In the genomic region with DNA sequence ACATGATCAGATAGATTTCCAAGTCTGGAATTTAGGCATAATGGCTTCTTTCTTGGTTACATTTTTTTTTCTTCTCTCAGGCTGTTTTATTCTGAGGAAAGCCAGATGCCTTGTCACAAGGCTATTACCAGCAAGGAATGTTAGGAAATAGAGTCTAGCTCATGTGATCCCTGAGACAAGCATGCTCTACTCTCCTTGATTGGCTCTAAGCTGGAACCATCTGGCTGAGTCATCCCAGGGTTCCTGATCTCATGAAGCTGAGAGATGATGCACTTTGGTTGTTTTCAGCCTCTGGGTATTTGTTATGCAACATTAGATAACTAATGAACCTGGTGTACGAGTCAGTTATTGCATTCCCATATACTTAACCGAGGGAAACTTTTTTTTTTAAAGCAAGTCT, we compare ENCODE assay signal across 20 mouse cellular contexts. TPM values are rescaled to one million over a fixed set of nuclear protein-coding genes. Genes with fewer than 3 reads are reported as not detected.
DNase-seq lines count a peak whose midpoint lies in the region; ATAC-seq lines count a peak whose summit lies in the region.
"Had no signal": no experiment of that assay in that cellular context is flagged by ENCODE, and none has a peak within 500 bp of the region (broad histone marks: within the 10 kb centered on the region; RNA-seq: fewer than 3 reads in every experiment).

No protein-coding gene starts in this region.

- ATAC-seq in intestine, embryonic 14.5 days (replicated peaks; ENCODE audit: low FRiP score, low TSS enrichment, low read depth), result peak; percentile 71; the same call in 1 of the 2 replicates
- no peak for ATAC-seq in intestine, embryonic 16.5 days
- ATAC-seq in forebrain, embryonic 16.5 days, result no peak
- ATAC-seq: activated CD4-positive, CD25-positive, alpha-beta regulatory T cell, adult 4 months; CD4-positive, CD25-positive, alpha-beta regulatory T cell, adult 4 months; liver, embryonic 12.5 days had no signal

- no peak overlapping the region for H3K9ac ChIP-seq in intestine, embryonic 14.5 days (ENCODE audit: low read length)
- no peak overlapping the region for H3K9ac ChIP-seq in intestine, embryonic 16.5 days (ENCODE audit: low read depth, low read length)
- no peak overlapping the region for H3K9ac ChIP-seq in forebrain, embryonic 16.5 days (replicated peaks; ENCODE audit: low read depth, low read length)
- H3K9ac ChIP-seq: liver, embryonic 12.5 days had no signal

- no peaks in the 10 kb centered on the region for H3K27me3 ChIP-seq in intestine, embryonic 14.5 days (replicated peaks; ENCODE audit: control insufficient read depth, insufficient read depth, low read length)
- H3K27me3 ChIP-seq in intestine, embryonic 16.5 days (replicated peaks; ENCODE audit: control insufficient read depth, insufficient read depth, low read length), result no peaks in the 10 kb centered on the region
- no peaks in the 10 kb centered on the region for H3K27me3 ChIP-seq in forebrain, embryonic 16.5 days (replicated peaks; ENCODE audit: control insufficient read depth, insufficient read depth, low read length)

- 51% methylated on average over 2 of the region's 2 CpGs for WGBS in intestine, embryonic 14.5 days
- WGBS in intestine, embryonic 16.5 days, result 61% methylated on average over 2 of the region's 2 CpGs
- WGBS in forebrain, embryonic 16.5 days, result 19% methylated on average over 2 of the region's 2 CpGs

- no peak overlapping the region for H3K4me3 ChIP-seq in intestine, embryonic 14.5 days (ENCODE audit: low read depth, low read length)
- H3K4me3 ChIP-seq in intestine, embryonic 16.5 days (ENCODE audit: low read length), result no peak overlapping the region
- no peak overlapping the region for H3K4me3 ChIP-seq in forebrain, embryonic 16.5 days (replicated peaks; ENCODE audit: low read length)
- H3K4me3 ChIP-seq: erythroblast, embryonic 14.5 days; liver, embryonic 12.5 days had no signal

- no peak overlapping the region for H3K4me2 ChIP-seq in intestine, embryonic 14.5 days (ENCODE audit: low read length)
- H3K4me2 ChIP-seq in intestine, embryonic 16.5 days (ENCODE audit: low read depth, low read length), result no peak overlapping the region
- no peak overlapping the region for H3K4me2 ChIP-seq in forebrain, embryonic 16.5 days (ENCODE audit: low read length)
- H3K4me2 ChIP-seq: liver, embryonic 12.5 days had no signal

- H3K9me3 ChIP-seq in intestine, embryonic 14.5 days (ENCODE audit: control insufficient read depth, low read length), result no peaks in the 10 kb centered on the region
- H3K9me3 ChIP-seq in intestine, embryonic 16.5 days (ENCODE audit: control insufficient read depth, low read length), result no peaks in the 10 kb centered on the region
- H3K9me3 ChIP-seq in forebrain, embryonic 16.5 days (ENCODE audit: control insufficient read depth, low read length), result no peaks in the 10 kb centered on the region
- H3K9me3 ChIP-seq: liver, embryonic 12.5 days had no signal

- no peaks in the 10 kb centered on the region for H3K36me3 ChIP-seq in intestine, embryonic 14.5 days (ENCODE audit: control insufficient read depth, insufficient read depth, low read length)
- H3K36me3 ChIP-seq in intestine, embryonic 16.5 days (ENCODE audit: control insufficient read depth, insufficient read depth, low read length), result no peaks in the 10 kb centered on the region
- no peaks in the 10 kb centered on the region for H3K36me3 ChIP-seq in forebrain, embryonic 16.5 days (ENCODE audit: control insufficient read depth, insufficient read depth)
- H3K36me3 ChIP-seq: liver, embryonic 12.5 days had no signal

- DNase-seq in intestine, embryonic 14.5 days (ENCODE audit: low spot score), result no peak
- DNase-seq in lung, postnatal 36 days, result peak; percentile 49
- no peak for DNase-seq in lung, postnatal 10 days
- peak; percentile 72 for DNase-seq in fibroblast of lung, adult 2 months (ENCODE audit: low read depth)
- no peak for DNase-seq in yolk sac, embryonic 10.5 days (ENCODE audit: low spot score)
- DNase-seq in layer of hippocampus, postnatal 14 days (ENCODE audit: low spot score in 2 of 2), result no peak
- DNase-seq: cerebellum, adult 8-10 months; embryo, embryonic 11 days; kidney, postnatal 25 days; midbrain, embryonic 14.5 days; thymus, adult 18-20 months had no signal

- H3K27ac ChIP-seq in intestine, embryonic 14.5 days (ENCODE audit: low read depth), result no peak overlapping the region
- H3K27ac ChIP-seq in intestine, embryonic 16.5 days (ENCODE audit: low read length), result no peak overlapping the region
- H3K27ac ChIP-seq in forebrain, embryonic 16.5 days (ENCODE audit: low read length), result no peak overlapping the region
- H3K27ac ChIP-seq: liver, embryonic 12.5 days had no signal

- H3K4me1 ChIP-seq in intestine, embryonic 14.5 days (replicated peaks; ENCODE audit: control insufficient read depth, insufficient read depth, low read length), result no peaks in the 10 kb centered on the region
- no peaks in the 10 kb centered on the region for H3K4me1 ChIP-seq in intestine, embryonic 16.5 days (ENCODE audit: control insufficient read depth, insufficient read depth, low read length)
- H3K4me1 ChIP-seq in forebrain, embryonic 16.5 days (replicated peaks; ENCODE audit: control insufficient read depth, insufficient read depth, low read length), result no peaks in the 10 kb centered on the region
- H3K4me1 ChIP-seq: liver, embryonic 12.5 days had no signal

RNA-seq across cellular contexts. Expression of gene Nrg4, which starts 30.4 kb away (rescaled TPM):
- 1.3 and 1.5 TPM in 2 replicates for polyA plus RNA-seq in intestine, embryonic 14.5 days (2014; fragmentation: Nextera tagmentation; extraction: Ambion mirVana)
- polyA plus RNA-seq in intestine, embryonic 16.5 days (2015; fragmentation: Nextera tagmentation; extraction: Ambion mirVana), result 0.88 and 1.2 TPM in 2 replicates
- 0.98 and 1.6 TPM in 2 replicates for polyA plus RNA-seq in forebrain, embryonic 16.5 days (2015; fragmentation: Nextera tagmentation; extraction: Ambion mirVana)
- total RNA-seq in layer of hippocampus, postnatal 14 days (2021), result under 1 TPM; 0.39 to 0.76 TPM

RNA-seq across cellular contexts. Expression of gene Tmem266, which starts 30.5 kb away (rescaled TPM):
- 0.54 and 0.77 TPM in 2 replicates for polyA plus RNA-seq in intestine, embryonic 14.5 days (2014; fragmentation: Nextera tagmentation; extraction: Ambion mirVana)
- 0.71 and 0.93 TPM in 2 replicates for polyA plus RNA-seq in intestine, embryonic 16.5 days (2015; fragmentation: Nextera tagmentation; extraction: Ambion mirVana)
- 2.1 and 3.0 TPM in 2 replicates for polyA plus RNA-seq in forebrain, embryonic 16.5 days (2015; fragmentation: Nextera tagmentation; extraction: Ambion mirVana)
- 1 to 10 TPM; 5.7 to 7.5 TPM for total RNA-seq in layer of hippocampus, postnatal 14 days (2021)
- total RNA-seq: hematopoietic stem cell, adult 5-6 weeks; MEL had no signal
- polyA plus RNA-seq: activated CD4-positive, CD25-positive, alpha-beta regulatory T cell, adult 4 months; CD4-positive, CD25-positive, alpha-beta regulatory T cell, adult 4 months; erythroblast, embryonic 14.5 days; heart, embryonic 14.5 days; liver, embryonic 12.5 days had no signal

Comparison
In these comparisons a context has a peak if more than half of its experiments do, and no peak if none do; other contexts are left out.
1. DNase-seq: peak in lung, postnatal 36 days (single experiment) and fibroblast of lung, adult 2 months (single experiment); none in intestine, embryonic 14.5 days (single experiment), lung, postnatal 10 days (single experiment), yolk sac, embryonic 10.5 days (single experiment) and layer of hippocampus, postnatal 14 days (0 of 2).